Mouse (Mus musculus) liver, embryonic 14.5 days (tissue): ENCODE results near the gene Rin3. TPM values are rescaled to one million over a fixed set of nuclear protein-coding genes. Genes with fewer than 3 reads are reported as not detected.
"Not testable (repeated sequence)": the region's sequence is repeated elsewhere in the genome, so short reads cannot be mapped to it uniquely, and the experiment has no call there.

ENCODE experiments used
- ATAC-seq: fragments of 200-750 bp; cut with Nextera tagmentation; 2 replicates; pipeline ENCODE4 v1.8.0; 2017; ENCODE audit warnings: moderate number of reproducible peaks, mild to moderate bottlenecking, moderate library complexity; ENCODE audit not compliant: insufficient read depth
- DNase-seq, 3 experiments: peaks; one replicate each; pipeline ENCODE4 v3.0.0-alpha.2; 2012 to 2013; ENCODE audit warnings: low read depth in 3 of 3, low spot score in 3 of 3
- H3K27ac ChIP-seq: fragments of 300-500 bp; sonication (generic); 2 replicates; pipeline ENCODE4 v1.5.1; 2014; ENCODE audit warnings: moderate library complexity, mild to moderate bottlenecking, control low read depth, inconsistent platforms
- H3K27me3 ChIP-seq: fragments of 300-500 bp; sonication (generic); 2 replicates; pipeline ENCODE4 v1.6.1; 2014; ENCODE audit warnings: mild to moderate bottlenecking, low read length, moderate library complexity; ENCODE audit not compliant: control insufficient read depth, insufficient read depth
- H3K36me3 ChIP-seq: fragments of 300-500 bp; sonication (generic); replicated peaks from 2 replicates; pipeline ENCODE4 v1.6.1; 2014; ENCODE audit warnings: low read depth; ENCODE audit not compliant: control insufficient read depth, insufficient read depth
- H3K4me1 ChIP-seq, 2 experiments: fragments of 200-500 bp in 1 of 2; fragments of 300-500 bp in 1 of 2; sonication (generic) in 1 of 2; replicated peaks; 2 replicates each; pipeline ENCODE4 v1.6.1; 2012 to 2014; ENCODE audit warnings: antibody characterized with exemption in 1 of 2, inconsistent platforms in 1 of 2, low read length in 1 of 2; ENCODE audit not compliant: control insufficient read depth in 2 of 2, insufficient read depth in 2 of 2
- H3K4me2 ChIP-seq: fragments of 300-500 bp; sonication (generic); 2 replicates; pipeline ENCODE4 v1.6.1; 2014; ENCODE audit warnings: low read depth, mild to moderate bottlenecking, control low read depth, moderate library complexity
- H3K4me3 ChIP-seq, 2 experiments: fragments of 200-500 bp in 1 of 2; fragments of 300-500 bp in 1 of 2; sonication (generic) in 1 of 2; 2 replicates each; pipeline ENCODE4 v1.5.1; 2012 to 2014; ENCODE audit warnings: low read depth in 2 of 2, low read length in 2 of 2, mild to moderate bottlenecking in 2 of 2, control low read depth in 1 of 2, inconsistent platforms in 1 of 2, moderate library complexity in 1 of 2; ENCODE audit not compliant: insufficient read depth in 1 of 2
- H3K9ac ChIP-seq: fragments of 300-500 bp; sonication (generic); replicated peaks from 2 replicates; pipeline ENCODE4 v1.6.1; 2014; ENCODE audit warnings: mild to moderate bottlenecking, control low read depth, moderate library complexity
- H3K9me3 ChIP-seq: fragments of 300-500 bp; sonication (generic); 2 replicates; pipeline ENCODE4 v1.6.1; 2016; ENCODE audit warnings: low read length, mixed read lengths; ENCODE audit not compliant: control insufficient read depth
- CTCF ChIP-seq: IDR thresholded peaks from 2 replicates; pipeline ENCODE4 v1.5.1; 2016; ENCODE audit warnings: antibody characterized with exemption, low read depth, control low read depth
- EP300 ChIP-seq: IDR thresholded peaks from 2 replicates; pipeline ENCODE4 v1.6.1; 2016; ENCODE audit warnings: antibody characterized with exemption, low read depth
- WGBS: fragments of 180-500 bp; shearing (Covaris S2); extraction: QIAGEN DNeasy Blood & Tissue Kit; methylation state at CpG from one replicate; pipeline ENCODE4 v1.1.7; 2014; ENCODE audit not compliant: insufficient replicate concordance; 5-methylcytosine and 5-hydroxymethylcytosine counted together
- polyA plus RNA-seq, 2 experiments: library from polyadenylated mRNA; depleted of rRNA in 1 of 2; stranded (reverse) in 1 of 2; unstranded in 1 of 2; fragments of >200 nt; fragmentation: Nextera tagmentation in 1 of 2; extraction: Ambion mirVana in 1 of 2; gene quantifications; 2 replicates each; pipeline versions ENCODE4 v1.2.1 to v1.2.3; 2012 to 2014

Gene Rin3
- polyA plus RNA-seq, 2 experiments = 3.1 to 4.5 TPM

DNA sequence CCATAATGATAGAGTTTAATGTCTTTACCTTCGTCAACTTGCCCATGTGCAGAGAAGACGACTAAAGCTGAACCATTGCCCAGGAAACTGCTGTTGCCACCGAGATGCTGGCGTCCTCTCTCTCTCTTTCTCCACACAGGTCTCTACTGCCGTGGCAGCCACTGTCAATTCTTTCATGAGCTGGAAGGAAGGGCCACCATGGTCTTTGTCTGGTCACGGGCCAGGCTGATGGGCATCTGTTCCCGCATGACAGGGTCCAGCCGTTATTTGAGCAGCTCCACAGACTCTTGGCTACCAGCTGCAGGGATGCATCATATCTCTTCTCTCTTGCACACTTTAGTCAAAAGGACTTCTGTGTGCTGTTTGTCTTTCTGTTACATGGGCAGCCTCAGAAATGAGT, 16.4 kb upstream of the Rin3 start:
- Histone ChIP-seq H3K4me2 (no peak overlapping the region), H3K36me3 (no peaks in the 10 kb centered on the region), H3K27me3 (no peaks in the 10 kb centered on the region), H3K9ac (no peak overlapping the region), H3K4me1 (peaks cover 2 to 13% of the 10 kb centered on the region in 2 experiments; a peak in 3 of 4 replicates), H3K27ac (no peak overlapping the region), H3K4me3 (no peak overlapping the region), H3K9me3 (no peaks in the 10 kb centered on the region)
- TF ChIP-seq EP300 = no peak
- no peak for TF ChIP-seq CTCF
- ATAC-seq (no peak), DNase-seq (no peak)
- WGBS = 67% methylated on average over 8 of the region's 8 CpGs

DNA sequence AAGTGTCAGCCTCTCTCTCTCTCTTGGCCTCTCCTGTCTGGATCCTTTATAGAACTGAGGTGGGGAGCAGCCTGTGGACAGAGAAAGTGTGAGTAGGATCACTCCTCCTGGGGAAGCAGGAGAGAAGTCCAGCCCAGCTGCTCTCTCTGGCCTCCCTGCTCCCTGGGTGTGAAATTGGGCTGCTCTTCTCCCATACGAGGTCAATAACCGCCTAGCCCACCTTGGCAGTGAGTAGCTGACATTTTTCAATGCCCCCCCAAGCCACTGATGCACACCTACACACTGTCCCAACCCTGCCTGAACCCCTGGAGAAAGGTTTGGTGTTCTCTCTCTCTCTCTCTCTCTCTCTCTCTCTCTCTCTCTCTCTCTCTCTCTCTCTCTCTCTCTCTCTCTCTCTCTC, 13.7 kb upstream of the Rin3 start:
- ATAC-seq = no peak
- no peak for DNase-seq
- H3K4me2 ChIP-seq = no peak overlapping the region

DNA sequence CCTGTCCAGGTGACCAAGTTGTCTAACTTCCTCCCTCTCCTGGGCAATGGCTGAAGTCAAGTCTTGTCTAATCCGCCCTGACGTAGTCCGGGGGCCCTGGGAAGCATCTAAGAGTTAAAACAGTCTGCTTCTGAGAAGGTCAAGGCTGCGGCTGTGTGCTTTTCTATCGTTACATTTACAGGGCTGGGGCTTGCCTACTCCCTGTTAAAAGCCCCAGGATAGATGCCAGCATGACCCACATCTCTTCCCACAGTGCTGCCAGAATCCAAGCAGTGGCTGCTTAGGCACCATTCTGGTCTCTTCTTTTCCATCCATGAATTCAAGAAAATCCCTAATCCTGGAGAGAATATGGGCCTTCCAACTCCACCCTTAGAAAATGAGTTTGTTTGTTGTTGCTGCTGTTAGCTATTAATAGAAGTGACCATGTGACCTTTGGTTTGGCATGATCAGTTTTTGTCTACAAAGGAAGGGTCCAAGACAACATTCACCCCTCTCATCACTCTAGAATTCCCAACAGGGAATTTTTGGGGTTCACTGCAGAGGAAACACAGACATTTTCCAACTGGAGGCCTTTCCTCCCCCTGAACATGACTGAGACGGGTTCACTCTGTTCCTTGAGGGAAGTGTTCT, 12.0 kb upstream of the Rin3 start:
- H3K9me3 ChIP-seq = no peaks in the 10 kb centered on the region
- no peak overlapping the region for H3K27ac ChIP-seq
- H3K4me2 ChIP-seq = no peak overlapping the region
- DNase-seq (no peak), ATAC-seq (no peak)
- TF ChIP-seq EP300 (no peak), CTCF (no peak)
- H3K36me3 ChIP-seq = no peaks in the 10 kb centered on the region
- H3K4me3 ChIP-seq = no peak overlapping the region
- H3K4me1 ChIP-seq = peaks cover 0 to 4% of the 10 kb centered on the region in 2 experiments; a peak in 2 of 4 replicates
- 39% methylated on average over 6 of the region's 6 CpGs for WGBS
- H3K27me3 ChIP-seq = no peaks in the 10 kb centered on the region
- no peak overlapping the region for H3K9ac ChIP-seq

More for the DNA sequence above, 13.7 kb upstream of the Rin3 start:
- Histone ChIP-seq H3K27ac (no peak overlapping the region), H3K4me1 (peaks cover 0 to 4% of the 10 kb centered on the region in 2 experiments; a peak in 2 of 4 replicates), H3K27me3 (no peaks in the 10 kb centered on the region), H3K36me3 (no peaks in the 10 kb centered on the region), H3K9ac (no peak overlapping the region), H3K4me3 (no peak overlapping the region), H3K9me3 (no peaks in the 10 kb centered on the region)
- 49% methylated on average over 2 of the region's 2 CpGs for WGBS
- no peak for TF ChIP-seq CTCF
- no peak for TF ChIP-seq EP300

DNA sequence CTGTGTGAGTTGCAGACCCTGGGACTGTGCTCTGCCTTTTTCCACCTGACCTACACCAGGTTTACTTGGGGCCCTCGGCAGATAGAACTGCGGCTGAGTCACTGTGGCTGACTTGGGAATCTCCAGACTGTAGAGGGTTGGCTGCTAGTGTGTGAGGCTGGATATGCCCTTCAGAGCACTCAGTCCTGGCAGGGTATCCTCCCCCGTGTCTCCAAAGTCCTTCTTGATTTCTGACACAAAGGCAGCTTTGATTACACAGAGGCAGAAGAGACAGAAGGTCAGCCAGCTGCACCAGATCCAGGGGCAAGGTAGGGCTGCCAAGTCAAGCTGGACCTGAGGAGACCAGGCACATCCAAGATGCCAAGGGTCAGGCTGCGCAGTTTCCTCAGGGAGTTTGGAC, 11.4 kb upstream of the Rin3 start:
- H3K27ac ChIP-seq = no peak overlapping the region
- H3K4me2 ChIP-seq = no peak overlapping the region
- no peaks in the 10 kb centered on the region for H3K36me3 ChIP-seq

DNA sequence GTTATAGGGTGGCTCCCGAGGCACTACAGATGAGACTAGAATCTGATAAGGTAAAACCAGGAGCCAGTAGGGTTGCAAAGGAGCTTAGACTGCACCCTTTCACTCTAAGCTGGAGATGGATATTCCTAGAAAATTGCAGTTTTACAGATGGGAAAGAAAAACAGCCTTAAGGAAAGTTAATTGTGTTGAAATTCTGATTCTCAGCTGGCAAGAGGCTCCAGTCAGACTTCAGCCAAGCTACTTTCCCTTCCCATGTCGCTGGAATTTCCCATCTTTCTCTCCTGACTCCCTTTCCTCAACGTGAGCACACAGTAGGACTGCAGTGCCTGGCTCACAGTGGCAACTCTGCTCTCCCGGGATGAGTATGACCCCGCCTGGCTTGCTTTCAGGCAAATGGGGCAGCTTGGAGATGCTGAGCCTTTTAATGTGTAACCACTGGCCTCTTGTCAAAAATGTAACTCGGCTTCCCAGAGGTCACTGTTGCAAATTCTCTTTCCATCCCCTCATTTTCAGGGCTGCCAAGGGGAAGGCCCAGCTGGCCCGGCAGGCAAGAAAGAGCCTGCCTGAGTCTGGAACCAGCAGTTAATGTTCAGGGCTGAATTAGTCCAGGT, 6.9 kb upstream of the Rin3 start:
- H3K27me3 ChIP-seq = no peaks in the 10 kb centered on the region
- no peak overlapping the region for H3K4me2 ChIP-seq
- DNase-seq = no peak
- TF ChIP-seq EP300 = no peak
- TF ChIP-seq CTCF = no peak
- no peaks in the 10 kb centered on the region for H3K36me3 ChIP-seq
- H3K27ac ChIP-seq = no peak overlapping the region
- no peaks in the 10 kb centered on the region for H3K9me3 ChIP-seq
- H3K4me3 ChIP-seq = no peak overlapping the region
- no peak for ATAC-seq
- no peak overlapping the region for H3K9ac ChIP-seq
- H3K4me1 ChIP-seq = no peaks in the 10 kb centered on the region; a peak in 1 of 4 replicates
- WGBS = 30% methylated on average over 7 of the region's 7 CpGs

More for the DNA sequence above, 11.4 kb upstream of the Rin3 start:
- ATAC-seq (no peak), DNase-seq (no peak)
- Histone ChIP-seq H3K9ac (no peak overlapping the region), H3K4me3 (no peak overlapping the region), H3K4me1 (peaks cover 0 to 4% of the 10 kb centered on the region in 2 experiments; a peak in 2 of 4 replicates), H3K27me3 (no peaks in the 10 kb centered on the region), H3K9me3 (no peaks in the 10 kb centered on the region)
- 54% methylated on average over 4 of the region's 4 CpGs for WGBS
- TF ChIP-seq CTCF (no peak), EP300 (no peak)

DNA sequence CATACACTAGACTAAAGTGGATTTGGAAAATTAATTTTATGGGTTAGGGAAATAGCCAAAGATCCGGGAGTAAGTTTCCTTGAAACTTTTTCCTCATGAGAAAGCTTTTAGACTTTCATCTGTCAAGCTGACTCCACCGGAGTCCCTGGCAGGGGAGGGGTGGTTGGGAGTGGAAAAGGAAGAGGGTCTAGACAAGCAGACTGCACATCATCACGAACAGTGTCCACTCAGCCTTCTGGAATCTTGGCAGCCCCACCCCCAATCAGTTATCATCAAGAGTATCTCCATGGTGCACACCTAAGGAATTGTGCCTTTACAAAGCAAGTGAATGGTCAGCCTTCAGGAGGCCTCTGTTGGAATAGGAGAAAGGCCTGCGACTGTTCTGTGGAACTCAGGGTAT, 2.6 kb upstream of the Rin3 start:
- not testable (repeated sequence) for H3K27ac ChIP-seq, ATAC-seq, H3K27me3 ChIP-seq, H3K4me1 ChIP-seq, DNase-seq, H3K4me3 ChIP-seq, H3K9me3 ChIP-seq, H3K36me3 ChIP-seq, H3K4me2 ChIP-seq, H3K9ac ChIP-seq
- 55% methylated on average over 4 of the region's 4 CpGs for WGBS
